Mouse (Mus musculus) spleen, adult 2 months (tissue): Measurements from ENCODE around the gene Slc22a8. TPM values are rescaled to one million over a fixed set of nuclear protein-coding genes. Genes with fewer than 3 reads are reported as not detected.

Source experiments
- DNase-seq, 2 experiments: peaks; one replicate each; pipeline versions ENCODE4 v3.0.0 to v3.0.0-alpha.2; 2012 to 2021; ENCODE audit warnings: low spot score in 2 of 2, low read depth in 1 of 2
- H3K27ac ChIP-seq: fragments of 200-500 bp; 2 replicates; pipeline ENCODE4 v1.5.1; 2012; ENCODE audit warnings: low read length, inconsistent platforms; ENCODE audit not compliant: insufficient read depth
- H3K27me3 ChIP-seq: fragments of 200-500 bp; 2 replicates; pipeline ENCODE4 v1.6.1; 2012; ENCODE audit warnings: mild to moderate bottlenecking, moderate library complexity, low read length, inconsistent platforms; ENCODE audit not compliant: control insufficient read depth, insufficient read depth
- H3K36me3 ChIP-seq: fragments of 200-500 bp; 2 replicates; pipeline ENCODE4 v1.6.1; 2012; ENCODE audit warnings: mild to moderate bottlenecking, low read length, inconsistent platforms; ENCODE audit not compliant: control insufficient read depth, insufficient read depth
- H3K4me1 ChIP-seq: fragments of 200-500 bp; 2 replicates; pipeline ENCODE4 v1.6.1; 2011; ENCODE audit warnings: inconsistent platforms; ENCODE audit not compliant: control insufficient read depth, insufficient read depth, insufficient read length
- H3K4me3 ChIP-seq: fragments of 200-500 bp; 2 replicates; pipeline ENCODE4 v1.5.1; 2011; ENCODE audit warnings: mild to moderate bottlenecking, inconsistent platforms; ENCODE audit not compliant: insufficient read depth, insufficient read length; ENCODE audit errors: extremely low read depth
- CTCF ChIP-seq: fragments of 200-500 bp; IDR thresholded peaks from 2 replicates; pipeline ENCODE4 v1.5.1; 2011; ENCODE audit warnings: mild to moderate bottlenecking, inconsistent platforms; ENCODE audit not compliant: insufficient read depth, insufficient read length, insufficient replicate concordance; ENCODE audit errors: extremely low read depth
- POLR2A ChIP-seq: fragments of 200-500 bp; IDR thresholded peaks from 2 replicates; pipeline ENCODE4 v1.6.1; 2011; ENCODE audit warnings: low read depth, low read length, inconsistent platforms
- WGBS: fragments of 180-500 bp; shearing (Covaris S2); methylation state at CpG from one replicate; pipeline ENCODE4 v1.1.7; 2018; 5-methylcytosine and 5-hydroxymethylcytosine counted together
- polyA plus RNA-seq: library from polyadenylated mRNA; depleted of rRNA; stranded (reverse); fragments of >200 nt; gene quantifications from 2 replicates; pipeline ENCODE4 v1.2.3, GENCODE M21; 2012

Slc22a8 gene
- polyA plus RNA-seq, 1 experiment, result 0.06 TPM

- Histone ChIP-seq H3K4me1 (peaks cover 16% of the 10 kb centered on the region; the same call in 1 of the 2 replicates), H3K36me3 (no peaks in the 10 kb centered on the region), H3K27me3 (no peaks in the 10 kb centered on the region), H3K27ac (no peak overlapping the region), H3K4me3 (no peak overlapping the region)
- 60% methylated on average over 11 of the region's 11 CpGs for WGBS
- TF ChIP-seq POLR2A, result no peak
- no peak for TF ChIP-seq CTCF
- no peak for DNase-seq
Observed at GRCm38 (mm10) chr19:8593833-8594232, 2.8 kb downstream of the Slc22a8 start.

- H3K4me3 ChIP-seq, result no peak overlapping the region
- WGBS, result 43% methylated on average over 1 of the region's 1 CpGs
- no peak for DNase-seq
- no peaks in the 10 kb centered on the region for H3K27me3 ChIP-seq
- H3K4me1 ChIP-seq, result peaks cover 16% of the 10 kb centered on the region; the same call in 1 of the 2 replicates
- TF ChIP-seq POLR2A, result no peak
- TF ChIP-seq CTCF, result no peak
- no peaks in the 10 kb centered on the region for H3K36me3 ChIP-seq
- H3K27ac ChIP-seq, result no peak overlapping the region
Observed at GRCm38 (mm10) chr19:8594518-8594917, 3.5 kb downstream of the Slc22a8 start.

- Histone ChIP-seq H3K4me3 (no peak overlapping the region), H3K27me3 (no peaks in the 10 kb centered on the region), H3K4me1 (peaks cover 9% of the 10 kb centered on the region; the same call in 1 of the 2 replicates), H3K27ac (no peak overlapping the region), H3K36me3 (no peaks in the 10 kb centered on the region)
- no peak for DNase-seq
- WGBS, result 68% methylated on average over 4 of the region's 4 CpGs
- TF ChIP-seq CTCF, result no peak
- TF ChIP-seq POLR2A, result no peak
Observed at GRCm38 (mm10) chr19:8597269-8597668, 6.2 kb downstream of the Slc22a8 start.

GRCm38 (mm10) chr19:8599229-8599628 lies 8.2 kb downstream of the Slc22a8 start:
- H3K36me3 ChIP-seq, result no peaks in the 10 kb centered on the region
- WGBS, result 83% methylated on average over 2 of the region's 2 CpGs
- no peaks in the 10 kb centered on the region for H3K4me1 ChIP-seq
- H3K27ac ChIP-seq, result no peak overlapping the region
- TF ChIP-seq POLR2A (no peak), CTCF (no peak)
- H3K27me3 ChIP-seq, result no peaks in the 10 kb centered on the region
- no peak overlapping the region for H3K4me3 ChIP-seq
- no peak for DNase-seq

- no peak overlapping the region for H3K4me3 ChIP-seq
- DNase-seq, result no peak
- H3K27me3 ChIP-seq, result no peaks in the 10 kb centered on the region
- TF ChIP-seq CTCF (no peak), POLR2A (no peak)
- H3K27ac ChIP-seq, result no peak overlapping the region
- no peaks in the 10 kb centered on the region for H3K4me1 ChIP-seq
- no peaks in the 10 kb centered on the region for H3K36me3 ChIP-seq
Observed at GRCm38 (mm10) chr19:8601922-8602321, 10.9 kb downstream of the Slc22a8 start.

GRCm38 (mm10) chr19:8602914-8603313 lies 11.9 kb downstream of the Slc22a8 start:
- WGBS, result 61% methylated on average over 3 of the region's 3 CpGs
- Histone ChIP-seq H3K4me3 (no peak overlapping the region), H3K27ac (no peak overlapping the region), H3K36me3 (no peaks in the 10 kb centered on the region), H3K4me1 (no peaks in the 10 kb centered on the region), H3K27me3 (no peaks in the 10 kb centered on the region)
- DNase-seq, result no peak
- TF ChIP-seq POLR2A (no peak), CTCF (no peak)

- 90% methylated on average over 8 of the region's 8 CpGs for WGBS
- Histone ChIP-seq H3K4me3 (no peak overlapping the region), H3K27ac (no peak overlapping the region), H3K27me3 (no peaks in the 10 kb centered on the region), H3K36me3 (no peaks in the 10 kb centered on the region), H3K4me1 (no peaks in the 10 kb centered on the region)
- TF ChIP-seq CTCF, result no peak
- no peak for TF ChIP-seq POLR2A
- no peak for DNase-seq
Observed at GRCm38 (mm10) chr19:8604536-8605240, 13.6 kb downstream of the Slc22a8 start.
